Mouse (Mus musculus): ENCODE data around the gene Ldlrad3. TPM values are rescaled to one million over a fixed set of nuclear protein-coding genes. Genes with fewer than 3 reads are reported as not detected.
A peak's percentile ranks its signal among the peaks of the same experiment; 100 is the strongest.

The Ldlrad3 gene
- polyA plus RNA-seq, 1 experiment from 2014 or later, result 48.7 TPM

DNA sequence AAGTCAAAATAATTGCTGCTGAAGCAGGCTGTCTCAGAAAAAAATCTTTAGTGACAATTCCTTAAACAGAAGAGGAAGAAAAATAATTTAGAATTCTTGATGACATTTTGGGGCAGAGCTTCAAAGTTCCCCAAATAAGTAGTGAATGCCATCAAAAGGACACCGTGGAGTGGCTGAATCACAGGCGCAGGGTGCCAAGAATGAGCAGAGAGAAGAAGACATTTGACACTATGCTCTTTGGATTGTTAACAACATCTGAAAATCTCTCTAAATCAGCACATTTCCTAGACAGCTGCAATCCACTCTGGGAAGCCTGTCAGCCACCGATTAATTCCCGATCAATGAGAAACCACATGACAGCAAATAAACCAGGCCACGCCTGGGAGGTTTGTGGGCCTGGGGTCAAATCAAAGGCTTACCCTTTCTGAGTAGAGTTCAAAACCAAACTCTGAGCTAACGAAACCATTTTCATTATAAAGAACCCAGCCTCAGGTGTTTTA is 176.4 kb downstream of the Ldlrad3 start:
- Histone ChIP-seq H3K4me1 (replicated peaks; ENCODE audit: control insufficient read depth, insufficient read depth, low read length) (peaks cover 24% of the 10 kb centered on the region), H3K4me2 (replicated peaks; ENCODE audit: low read depth, low read length) (no peak overlapping the region), H3K27me3 (ENCODE audit: control insufficient read depth, insufficient read depth, low read length) (no peaks in the 10 kb centered on the region), H3K36me3 (ENCODE audit: control insufficient read depth, insufficient read depth, low read length) (no peaks in the 10 kb centered on the region), H3K9me3 (ENCODE audit: control insufficient read depth, low read length) (no peaks in the 10 kb centered on the region), H3K27ac (ENCODE audit: low read depth, low read length) (no peak overlapping the region), H3K9ac (ENCODE audit: low read depth, low read length) (no peak overlapping the region), H3K4me3 (ENCODE audit: low read depth, low read length) (no peak overlapping the region)
- ATAC-seq (ENCODE audit: low FRiP score), result no peak
- no peak for DNase-seq (ENCODE audit: low spot score)
- WGBS, result 86% methylated on average over 6 of the region's 6 CpGs

DNA sequence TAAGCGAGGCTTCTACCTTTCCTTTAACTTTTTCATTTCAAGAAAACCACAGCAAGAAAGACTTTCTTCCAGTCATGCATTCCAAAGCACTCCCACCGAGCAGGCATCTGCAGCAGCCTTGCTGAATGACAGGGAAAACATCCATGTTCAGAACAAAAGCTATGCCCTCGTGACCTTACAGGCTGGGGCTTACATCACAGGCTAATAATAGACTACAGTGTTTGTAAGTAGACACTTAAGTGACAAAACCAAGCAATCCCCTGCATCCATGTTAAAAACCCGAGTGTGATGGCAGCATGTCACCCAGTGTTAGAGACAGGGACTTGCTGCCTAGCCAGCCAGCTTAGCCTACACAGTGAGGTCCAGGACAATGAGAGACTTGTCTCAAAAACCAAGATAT is 180.0 kb downstream of the Ldlrad3 start:
- no peak overlapping the region for H3K4me3 ChIP-seq (ENCODE audit: low read depth, low read length)
- H3K27ac ChIP-seq (ENCODE audit: low read depth, low read length), result peak overlapping the region; percentile 66
- 7% methylated on average over 4 of the region's 4 CpGs for WGBS
- ATAC-seq (ENCODE audit: low FRiP score) (0 out of 2 replicates have a peak, but pooled peaks have one; percentile 8), DNase-seq (ENCODE audit: low spot score) (peak; percentile 52)
- H3K4me1 ChIP-seq (replicated peaks; ENCODE audit: control insufficient read depth, insufficient read depth, low read length), result peaks cover 42% of the 10 kb centered on the region
- H3K9me3 ChIP-seq (ENCODE audit: control insufficient read depth, low read length), result no peaks in the 10 kb centered on the region
- H3K36me3 ChIP-seq (ENCODE audit: control insufficient read depth, insufficient read depth, low read length), result no peaks in the 10 kb centered on the region
- no peaks in the 10 kb centered on the region for H3K27me3 ChIP-seq (ENCODE audit: control insufficient read depth, insufficient read depth, low read length)
- H3K9ac ChIP-seq (ENCODE audit: low read depth, low read length), result peak overlapping the region; percentile 43; the same call in 1 of the 2 replicates
- H3K4me2 ChIP-seq (replicated peaks; ENCODE audit: low read depth, low read length), result no peak overlapping the region

GRCm38 (mm10) chr2:102005377-102006007 is 180.7 kb downstream of the Ldlrad3 start:
- ATAC-seq (ENCODE audit: low FRiP score) (peak; percentile 20; the same call in 1 of the 2 replicates), DNase-seq (ENCODE audit: low spot score) (no peak)
- H3K4me2 ChIP-seq (replicated peaks; ENCODE audit: low read depth, low read length), result no peak overlapping the region
- 28% methylated on average over 8 of the region's 8 CpGs for WGBS
- peak overlapping the region; percentile 43 for H3K9ac ChIP-seq (ENCODE audit: low read depth, low read length)
- H3K27ac ChIP-seq (ENCODE audit: low read depth, low read length), result peak overlapping the region; percentile 66
- no peaks in the 10 kb centered on the region for H3K9me3 ChIP-seq (ENCODE audit: control insufficient read depth, low read length)
- no peak overlapping the region for H3K4me3 ChIP-seq (ENCODE audit: low read depth, low read length)
- H3K36me3 ChIP-seq (ENCODE audit: control insufficient read depth, insufficient read depth, low read length), result no peaks in the 10 kb centered on the region
- peaks cover 42% of the 10 kb centered on the region for H3K4me1 ChIP-seq (replicated peaks; ENCODE audit: control insufficient read depth, insufficient read depth, low read length)
- no peaks in the 10 kb centered on the region for H3K27me3 ChIP-seq (ENCODE audit: control insufficient read depth, insufficient read depth, low read length)

DNA sequence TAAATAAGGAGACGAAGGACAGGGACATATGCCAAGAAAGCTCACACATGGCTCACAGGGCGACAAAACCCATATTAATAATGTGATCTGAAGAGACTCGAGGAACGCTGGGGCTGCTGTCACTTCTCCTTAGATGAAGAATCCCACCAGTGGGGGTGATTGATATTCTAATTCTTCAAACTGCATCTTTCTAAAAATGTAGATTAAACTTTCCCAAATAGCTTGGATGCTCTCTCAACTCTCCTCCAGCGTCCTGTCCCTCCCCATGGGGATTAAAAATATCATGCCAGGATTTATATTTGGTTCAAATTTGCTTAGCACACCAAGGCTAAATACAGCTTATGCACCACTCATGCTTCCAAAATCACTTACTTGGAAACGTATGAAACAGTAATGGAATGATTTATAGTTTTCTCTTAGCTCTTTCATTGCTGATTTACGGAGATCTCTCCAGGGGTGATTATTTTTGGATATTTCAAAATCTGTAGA is 182.4 kb downstream of the Ldlrad3 start:
- Histone ChIP-seq H3K36me3 (ENCODE audit: control insufficient read depth, insufficient read depth, low read length) (no peaks in the 10 kb centered on the region), H3K27ac (ENCODE audit: low read depth, low read length) (peak overlapping the region; percentile 96), H3K9me3 (ENCODE audit: control insufficient read depth, low read length) (no peaks in the 10 kb centered on the region), H3K9ac (ENCODE audit: low read depth, low read length) (no peak overlapping the region), H3K4me3 (ENCODE audit: low read depth, low read length) (no peak overlapping the region), H3K27me3 (ENCODE audit: control insufficient read depth, insufficient read depth, low read length) (no peaks in the 10 kb centered on the region), H3K4me2 (replicated peaks; ENCODE audit: low read depth, low read length) (no peak overlapping the region), H3K4me1 (replicated peaks; ENCODE audit: control insufficient read depth, insufficient read depth, low read length) (peaks cover 46% of the 10 kb centered on the region)
- 41% methylated on average over 7 of the region's 7 CpGs for WGBS
- ATAC-seq (ENCODE audit: low FRiP score) (no peak), DNase-seq (ENCODE audit: low spot score) (no peak)

DNA sequence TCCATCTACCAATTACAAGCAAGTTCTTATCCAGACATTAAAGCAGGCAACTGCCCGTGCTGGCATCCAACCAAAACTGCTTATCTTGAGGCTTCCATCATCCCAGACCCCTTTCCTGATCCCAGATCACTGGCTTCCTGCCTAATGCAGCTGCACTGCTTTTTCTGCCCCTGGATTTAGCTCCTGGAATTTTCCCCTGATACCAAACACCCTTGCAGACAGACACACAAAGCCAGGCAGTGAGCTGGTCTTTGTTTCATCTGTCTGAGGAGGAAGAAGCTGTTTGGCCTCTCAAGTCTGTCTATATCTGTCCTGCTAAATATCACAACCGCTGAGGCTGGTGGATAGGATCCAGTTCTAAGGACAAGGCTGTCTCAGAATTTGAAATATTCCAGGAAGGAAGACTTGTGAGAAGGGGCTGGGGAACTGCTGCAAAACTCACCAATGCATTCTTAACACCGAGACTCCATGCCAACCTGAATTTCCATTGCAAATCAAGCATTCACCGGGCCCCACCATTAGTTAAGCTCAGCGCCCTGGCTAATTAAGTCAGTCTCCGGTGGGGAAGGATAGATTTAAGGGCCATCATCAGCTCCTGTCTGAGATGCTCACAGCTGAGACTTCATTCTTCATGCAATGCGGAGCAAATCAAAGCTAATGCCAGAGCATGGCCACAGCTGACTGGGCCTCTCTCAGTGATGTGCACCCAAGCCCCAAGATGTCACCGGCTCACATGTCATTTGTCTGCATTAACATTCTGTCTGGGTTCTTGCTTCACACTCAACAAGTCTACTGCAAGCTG is 183.0 kb downstream of the Ldlrad3 start:
- Histone ChIP-seq H3K4me3 (ENCODE audit: low read depth, low read length) (no peak overlapping the region), H3K9me3 (ENCODE audit: control insufficient read depth, low read length) (no peaks in the 10 kb centered on the region), H3K36me3 (ENCODE audit: control insufficient read depth, insufficient read depth, low read length) (no peaks in the 10 kb centered on the region), H3K4me2 (replicated peaks; ENCODE audit: low read depth, low read length) (peak overlapping the region; percentile 22), H3K4me1 (replicated peaks; ENCODE audit: control insufficient read depth, insufficient read depth, low read length) (peaks cover 46% of the 10 kb centered on the region), H3K27me3 (ENCODE audit: control insufficient read depth, insufficient read depth, low read length) (no peaks in the 10 kb centered on the region), H3K9ac (ENCODE audit: low read depth, low read length) (peak overlapping the region; percentile 21), H3K27ac (ENCODE audit: low read depth, low read length) (peak overlapping the region; percentile 96)
- 16% methylated on average over 8 of the region's 8 CpGs for WGBS
- DNase-seq (ENCODE audit: low spot score) (peak; percentile 74), ATAC-seq (ENCODE audit: low FRiP score) (peak; percentile 89)

DNA sequence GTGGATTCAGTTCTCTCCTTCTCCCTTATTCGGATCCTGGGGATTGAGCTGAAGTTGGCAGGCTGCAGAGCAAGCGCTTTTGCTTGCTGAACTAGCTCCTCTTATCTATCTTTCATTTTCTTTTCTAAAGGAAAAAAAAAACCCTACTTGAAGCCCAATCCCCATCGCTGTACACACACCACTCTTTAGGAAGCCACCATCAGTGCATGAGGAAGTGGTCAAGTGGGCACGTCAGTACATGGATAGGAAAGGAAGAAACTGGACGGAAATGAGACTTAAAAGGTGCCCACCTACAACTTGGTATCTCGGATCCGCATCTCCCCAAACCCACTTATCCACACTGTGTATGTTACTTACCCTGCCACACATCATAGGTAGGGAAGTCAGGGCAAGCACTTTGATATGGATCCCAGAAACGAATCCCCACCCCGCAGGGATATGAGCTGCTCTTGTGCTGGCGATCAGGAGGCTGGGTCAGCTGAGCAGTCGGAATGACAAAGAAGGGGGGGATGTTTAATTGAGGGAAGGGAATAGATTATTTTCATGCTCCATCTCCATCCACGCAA is 183.7 kb downstream of the Ldlrad3 start:
- Histone ChIP-seq H3K9me3 (ENCODE audit: control insufficient read depth, low read length) (no peaks in the 10 kb centered on the region), H3K4me1 (replicated peaks; ENCODE audit: control insufficient read depth, insufficient read depth, low read length) (peaks cover 43% of the 10 kb centered on the region), H3K27ac (ENCODE audit: low read depth, low read length) (peak overlapping the region; percentile 96), H3K4me3 (ENCODE audit: low read depth, low read length) (no peak overlapping the region), H3K27me3 (ENCODE audit: control insufficient read depth, insufficient read depth, low read length) (no peaks in the 10 kb centered on the region), H3K9ac (ENCODE audit: low read depth, low read length) (peak overlapping the region; percentile 37), H3K36me3 (ENCODE audit: control insufficient read depth, insufficient read depth, low read length) (no peaks in the 10 kb centered on the region), H3K4me2 (replicated peaks; ENCODE audit: low read depth, low read length) (peak overlapping the region; percentile 22)
- ATAC-seq (ENCODE audit: low FRiP score), result peak; percentile 25; the same call in 1 of the 2 replicates
- 53% methylated on average over 12 of the region's 12 CpGs for WGBS
- DNase-seq (ENCODE audit: low spot score), result no peak

- no peak overlapping the region for H3K4me3 ChIP-seq (ENCODE audit: low read depth, low read length)
- no peak overlapping the region for H3K9ac ChIP-seq (ENCODE audit: low read depth, low read length)
- H3K4me2 ChIP-seq (replicated peaks; ENCODE audit: low read depth, low read length), result no peak overlapping the region
- no peaks in the 10 kb centered on the region for H3K9me3 ChIP-seq (ENCODE audit: control insufficient read depth, low read length)
- ATAC-seq (ENCODE audit: low FRiP score) (no peak), DNase-seq (ENCODE audit: low spot score) (no peak)
- no peaks in the 10 kb centered on the region for H3K36me3 ChIP-seq (ENCODE audit: control insufficient read depth, insufficient read depth, low read length)
- 11% methylated on average over 1 of the region's 1 CpGs for WGBS
- no peaks in the 10 kb centered on the region for H3K27me3 ChIP-seq (ENCODE audit: control insufficient read depth, insufficient read depth, low read length)
- H3K27ac ChIP-seq (ENCODE audit: low read depth, low read length), result peak overlapping the region; percentile 96
- peaks cover 39% of the 10 kb centered on the region for H3K4me1 ChIP-seq (replicated peaks; ENCODE audit: control insufficient read depth, insufficient read depth, low read length)
Observed at GRCm38 (mm10) chr2:102001661-102002060, 184.5 kb downstream of the Ldlrad3 start.

DNA sequence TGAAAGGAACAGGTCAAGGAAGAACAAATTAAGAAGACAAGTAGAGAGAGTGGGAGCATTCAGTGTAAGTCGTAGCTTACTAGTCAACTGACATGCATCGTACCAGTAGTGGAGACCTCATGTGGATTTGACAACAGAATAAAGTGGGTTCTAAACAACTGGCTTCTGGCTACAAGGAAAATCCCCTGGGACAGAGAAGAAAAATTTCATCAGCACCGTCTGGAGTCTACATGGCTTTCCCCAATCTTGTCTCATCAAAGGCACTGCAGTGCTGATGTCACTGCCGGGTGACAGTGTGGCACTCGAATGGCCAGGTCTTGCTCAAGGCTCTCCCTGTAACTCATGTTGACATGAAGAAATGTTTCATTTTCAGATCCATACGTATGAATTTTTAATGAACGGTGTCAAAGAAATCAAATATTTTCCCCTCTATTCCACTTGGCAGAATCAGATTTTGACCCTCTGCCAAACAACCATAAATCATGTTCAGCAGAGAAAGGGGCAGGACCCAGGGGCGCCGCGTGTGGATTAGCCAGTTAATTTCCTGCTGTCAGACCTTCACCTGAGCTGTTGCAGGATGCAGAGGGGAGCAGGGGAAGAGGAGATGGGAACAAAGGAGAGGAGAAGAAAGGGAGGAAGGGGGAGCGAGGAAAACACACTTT is 187.1 kb downstream of the Ldlrad3 start:
- Histone ChIP-seq H3K36me3 (ENCODE audit: control insufficient read depth, insufficient read depth, low read length) (no peaks in the 10 kb centered on the region), H3K9ac (ENCODE audit: low read depth, low read length) (no peak overlapping the region), H3K4me3 (ENCODE audit: low read depth, low read length) (no peak overlapping the region), H3K27ac (ENCODE audit: low read depth, low read length) (peak overlapping the region; percentile 40), H3K4me2 (replicated peaks; ENCODE audit: low read depth, low read length) (no peak overlapping the region), H3K4me1 (replicated peaks; ENCODE audit: control insufficient read depth, insufficient read depth, low read length) (peaks cover 18% of the 10 kb centered on the region), H3K27me3 (ENCODE audit: control insufficient read depth, insufficient read depth, low read length) (no peaks in the 10 kb centered on the region), H3K9me3 (ENCODE audit: control insufficient read depth, low read length) (no peaks in the 10 kb centered on the region)
- ATAC-seq (ENCODE audit: low FRiP score) (peak; percentile 21; the same call in 1 of the 2 replicates), DNase-seq (ENCODE audit: low spot score) (no peak)
- WGBS, result 72% methylated on average over 11 of the region's 11 CpGs

Data from hindbrain, embryonic 11.5 days (tissue).